Mouse (Mus musculus) liver, embryonic 11.5 days (tissue): ENCODE data around the gene Mitf. TPM values are rescaled to one million over a fixed set of nuclear protein-coding genes. Genes with fewer than 3 reads are reported as not detected.

Experiments
- ATAC-seq: fragments of 200-750 bp; cut with Nextera tagmentation; replicated peaks from 2 replicates; pipeline ENCODE4 v1.8.0; 2017; ENCODE audit warnings: moderate number of reproducible peaks, mild to moderate bottlenecking, moderate TSS enrichment, moderate library complexity; ENCODE audit not compliant: low FRiP score
- DNase-seq: peaks from one replicate; pipeline ENCODE4 v3.0.0-alpha.2; 2017; ENCODE audit warnings: low spot score
- H3K27ac ChIP-seq: fragments of 300-500 bp; sonication (generic); 2 replicates; pipeline ENCODE4 v1.5.1; 2014; ENCODE audit warnings: mild to moderate bottlenecking, low read depth, low read length, control low read depth
- H3K27me3 ChIP-seq: fragments of 300-500 bp; sonication (generic); replicated peaks from 2 replicates; pipeline ENCODE4 v1.6.1; 2014; ENCODE audit warnings: low read length, mixed read lengths; ENCODE audit not compliant: control insufficient read depth, insufficient read depth
- H3K36me3 ChIP-seq: fragments of 300-500 bp; sonication (generic); 2 replicates; pipeline ENCODE4 v1.6.1; 2014; ENCODE audit warnings: mild to moderate bottlenecking, low read length, moderate library complexity, mixed read lengths; ENCODE audit not compliant: control insufficient read depth, insufficient read depth
- H3K4me1 ChIP-seq: fragments of 300-500 bp; sonication (generic); replicated peaks from 2 replicates; pipeline ENCODE4 v1.6.1; 2014; ENCODE audit warnings: low read length, mixed read lengths; ENCODE audit not compliant: control insufficient read depth, insufficient read depth
- H3K4me2 ChIP-seq: fragments of 300-500 bp; sonication (generic); 2 replicates; pipeline ENCODE4 v1.6.1; 2014; ENCODE audit warnings: mild to moderate bottlenecking, control low read depth, moderate library complexity
- H3K4me3 ChIP-seq: fragments of 300-500 bp; sonication (generic); 2 replicates; pipeline ENCODE4 v1.5.1; 2014; ENCODE audit warnings: low read depth, low read length, control low read depth
- H3K9ac ChIP-seq: fragments of 300-500 bp; sonication (generic); 2 replicates; pipeline ENCODE4 v1.6.1; 2014; ENCODE audit warnings: low read depth, low read length, control low read depth
- H3K9me3 ChIP-seq: fragments of 300-500 bp; sonication (generic); 2 replicates; pipeline ENCODE4 v1.6.1; 2016; ENCODE audit warnings: low read length, inconsistent platforms, mixed read lengths; ENCODE audit not compliant: control insufficient read depth
- WGBS: fragments of 180-500 bp; shearing (Covaris S2); extraction: QIAGEN DNeasy Blood & Tissue Kit; methylation state at CpG from one replicate; pipeline ENCODE4 v1.1.7; 2014; 5-methylcytosine and 5-hydroxymethylcytosine counted together
- polyA plus RNA-seq: library from polyadenylated mRNA; unstranded; fragments of >200 nt; fragmentation: Nextera tagmentation; extraction: Ambion mirVana; gene quantifications from 2 replicates; pipeline ENCODE4 v1.2.1, GENCODE M21; 2014

Mitf gene
- polyA plus RNA-seq, 1 experiment from 2014 or later: 1.0 TPM

DNA sequence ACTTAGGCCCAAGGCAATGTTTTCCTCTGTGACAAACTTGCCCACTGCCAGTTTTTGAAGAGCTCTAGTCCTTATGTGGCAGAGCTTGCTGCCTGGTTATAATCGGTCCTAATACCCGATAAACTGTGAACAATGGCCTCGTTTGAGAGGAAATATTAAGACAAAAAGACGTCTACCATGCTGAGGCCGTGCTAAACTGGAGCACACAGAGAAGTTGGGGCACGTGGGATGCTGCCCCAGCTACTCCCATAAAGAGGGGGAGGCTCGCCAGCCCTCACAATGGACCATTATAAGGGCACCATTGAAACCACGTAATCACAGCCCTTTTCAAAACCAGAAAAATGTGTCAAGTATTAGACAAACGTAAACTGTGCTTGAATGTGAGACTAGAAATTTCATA, 174.8 kb downstream of the Mitf start:
- Histone ChIP-seq H3K36me3 (no peaks in the 10 kb centered on the region), H3K9ac (no peak overlapping the region), H3K4me3 (no peak overlapping the region), H3K9me3 (no peaks in the 10 kb centered on the region), H3K4me1 (no peaks in the 10 kb centered on the region), H3K27ac (no peak overlapping the region), H3K27me3 (no peaks in the 10 kb centered on the region), H3K4me2 (no peak overlapping the region)
- 87% methylated on average over 9 of the region's 9 CpGs for WGBS
- ATAC-seq: no peak
- DNase-seq: no peak

DNA sequence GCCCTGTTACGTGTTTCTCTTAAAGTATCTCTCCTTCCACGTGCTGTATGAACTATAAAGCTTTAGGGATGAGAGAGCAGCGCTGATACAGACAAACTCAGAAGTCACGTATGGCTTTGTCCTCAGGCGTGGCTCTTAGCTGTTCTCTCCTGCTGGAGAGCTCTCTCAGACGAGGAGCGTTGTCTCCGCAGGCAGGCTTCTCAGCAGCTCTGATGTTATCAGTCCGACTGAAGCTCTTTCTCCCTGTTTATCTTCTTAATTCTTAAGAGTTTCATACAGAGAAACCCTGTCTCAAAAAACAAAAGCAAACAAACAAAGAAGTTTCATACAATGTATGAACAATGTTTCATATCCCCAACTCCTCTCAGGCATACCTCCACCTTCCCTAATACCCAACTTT, 178.8 kb downstream of the Mitf start:
- H3K9me3 ChIP-seq: no peaks in the 10 kb centered on the region
- no peaks in the 10 kb centered on the region for H3K36me3 ChIP-seq
- no peak overlapping the region for H3K27ac ChIP-seq
- WGBS: 44% methylated on average over 9 of the region's 9 CpGs
- no peak overlapping the region for H3K9ac ChIP-seq
- no peak overlapping the region for H3K4me3 ChIP-seq
- no peak overlapping the region for H3K4me2 ChIP-seq
- H3K4me1 ChIP-seq: no peaks in the 10 kb centered on the region
- DNase-seq: no peak
- no peaks in the 10 kb centered on the region for H3K27me3 ChIP-seq
- ATAC-seq: no peak

DNA sequence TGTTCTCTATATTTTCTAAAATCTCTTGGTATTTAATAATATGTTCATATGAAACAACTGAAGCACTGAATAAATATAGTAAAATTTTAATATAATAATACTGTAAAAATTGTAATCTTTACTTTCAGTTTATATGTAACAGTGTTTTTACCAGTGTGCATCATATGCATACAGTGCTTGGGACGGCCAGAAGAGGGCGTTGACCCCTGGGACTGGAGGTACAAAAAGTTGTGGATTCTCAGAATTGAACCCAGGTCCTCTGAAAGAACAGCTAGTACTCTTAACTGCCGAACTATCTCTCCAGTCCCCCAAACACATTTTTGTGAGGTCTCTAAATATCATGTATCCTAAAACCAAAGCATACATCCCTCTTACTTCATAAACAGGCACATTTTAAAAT, 179.6 kb downstream of the Mitf start:
- Histone ChIP-seq H3K27ac (no peak overlapping the region), H3K4me1 (no peaks in the 10 kb centered on the region), H3K9me3 (no peaks in the 10 kb centered on the region), H3K36me3 (no peaks in the 10 kb centered on the region), H3K9ac (no peak overlapping the region), H3K4me2 (no peak overlapping the region), H3K27me3 (no peaks in the 10 kb centered on the region), H3K4me3 (no peak overlapping the region)
- no peak for DNase-seq
- WGBS: 72% methylated on average over 3 of the region's 3 CpGs
- no peak for ATAC-seq

DNA sequence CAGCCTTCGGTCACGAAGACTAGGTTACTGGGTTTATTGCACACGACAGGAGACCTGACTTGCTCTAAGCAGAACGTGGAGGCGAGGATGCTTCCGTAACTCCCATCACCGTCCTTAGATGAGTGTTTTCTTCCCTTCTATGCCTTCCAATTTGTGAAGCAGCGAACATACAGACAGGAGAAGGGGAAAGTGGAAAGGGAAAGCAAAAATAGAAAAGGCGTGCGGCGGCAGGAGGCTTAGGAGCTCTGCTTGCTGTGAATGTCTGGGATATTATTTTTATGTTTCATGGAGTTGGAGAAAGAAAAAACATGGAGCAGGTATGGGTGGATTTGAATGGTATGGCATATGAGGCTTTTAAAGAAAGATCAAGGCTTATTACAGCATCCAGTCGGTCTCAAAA, 186.7 kb downstream of the Mitf start:
- Histone ChIP-seq H3K4me1 (no peaks in the 10 kb centered on the region), H3K4me2 (no peak overlapping the region), H3K9ac (no peak overlapping the region), H3K36me3 (no peaks in the 10 kb centered on the region), H3K9me3 (no peaks in the 10 kb centered on the region), H3K27me3 (no peaks in the 10 kb centered on the region), H3K27ac (no peak overlapping the region), H3K4me3 (no peak overlapping the region)
- WGBS: 87% methylated on average over 12 of the region's 12 CpGs
- DNase-seq (no peak), ATAC-seq (no peak)

DNA sequence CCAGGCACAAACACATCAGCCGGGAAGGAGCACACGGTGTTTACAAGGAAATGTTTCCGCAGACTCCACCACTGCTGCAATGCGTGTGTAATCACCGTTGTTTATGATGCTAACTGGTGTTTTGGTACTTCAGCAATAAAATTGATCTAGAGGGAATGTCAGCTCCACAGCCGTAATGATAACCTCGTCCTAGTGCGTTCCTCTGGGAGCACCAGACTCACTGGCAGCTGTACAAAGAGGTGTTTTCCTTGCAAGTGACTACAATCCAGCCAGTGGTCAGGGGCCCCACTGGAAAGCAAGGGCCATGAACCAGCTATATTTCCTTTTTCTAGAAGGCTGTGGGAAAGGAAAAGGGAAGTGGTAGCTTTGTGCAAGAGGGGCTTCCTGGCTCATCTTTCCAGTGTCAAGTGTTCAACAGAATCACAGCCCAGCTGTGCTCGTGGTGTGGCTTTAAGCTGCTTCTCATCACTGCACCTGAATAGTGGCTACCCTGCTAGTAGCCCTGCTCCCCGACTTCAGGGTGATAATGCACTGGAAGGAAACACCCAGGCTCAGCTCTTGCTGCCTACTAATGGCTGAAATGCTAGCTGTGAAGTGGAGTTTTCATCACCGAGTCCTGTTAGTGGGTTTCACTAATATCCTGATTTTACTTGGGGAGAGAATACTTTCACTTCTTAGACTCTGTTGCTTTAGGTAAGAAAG, 188.9 kb downstream of the Mitf start:
- no peak overlapping the region for H3K9ac ChIP-seq
- no peaks in the 10 kb centered on the region for H3K27me3 ChIP-seq
- WGBS: 56% methylated on average over 11 of the region's 11 CpGs
- ATAC-seq (no peak), DNase-seq (no peak)
- no peak overlapping the region for H3K4me3 ChIP-seq
- H3K9me3 ChIP-seq: no peaks in the 10 kb centered on the region
- H3K4me1 ChIP-seq: no peaks in the 10 kb centered on the region
- no peak overlapping the region for H3K4me2 ChIP-seq
- H3K36me3 ChIP-seq: no peaks in the 10 kb centered on the region
- H3K27ac ChIP-seq: no peak overlapping the region

DNA sequence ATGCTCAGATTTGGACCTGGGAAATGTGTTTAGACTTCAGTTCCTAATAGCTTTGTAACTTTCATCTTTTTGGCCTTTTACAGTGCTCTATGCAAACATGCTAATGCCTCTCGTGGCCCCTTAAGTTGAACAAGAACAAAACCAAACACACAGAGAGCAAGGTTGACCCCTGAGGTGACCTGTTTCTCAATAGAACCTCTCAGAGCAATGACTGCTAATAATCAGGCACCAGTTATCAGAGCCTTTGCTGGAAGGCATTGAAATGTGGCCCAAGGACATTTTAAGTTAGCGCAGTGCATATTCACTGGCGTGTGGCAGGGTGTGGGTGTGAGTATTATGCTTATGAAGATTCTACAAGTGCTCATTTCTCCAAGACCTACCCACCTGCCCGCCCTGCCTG, 194.7 kb downstream of the Mitf start:
- ATAC-seq: no peak
- Histone ChIP-seq H3K36me3 (no peaks in the 10 kb centered on the region), H3K27me3 (no peaks in the 10 kb centered on the region), H3K27ac (no peak overlapping the region), H3K9me3 (no peaks in the 10 kb centered on the region), H3K4me3 (no peak overlapping the region), H3K9ac (no peak overlapping the region), H3K4me2 (no peak overlapping the region), H3K4me1 (no peaks in the 10 kb centered on the region)
- WGBS: 67% methylated on average over 4 of the region's 4 CpGs
- no peak for DNase-seq

DNA sequence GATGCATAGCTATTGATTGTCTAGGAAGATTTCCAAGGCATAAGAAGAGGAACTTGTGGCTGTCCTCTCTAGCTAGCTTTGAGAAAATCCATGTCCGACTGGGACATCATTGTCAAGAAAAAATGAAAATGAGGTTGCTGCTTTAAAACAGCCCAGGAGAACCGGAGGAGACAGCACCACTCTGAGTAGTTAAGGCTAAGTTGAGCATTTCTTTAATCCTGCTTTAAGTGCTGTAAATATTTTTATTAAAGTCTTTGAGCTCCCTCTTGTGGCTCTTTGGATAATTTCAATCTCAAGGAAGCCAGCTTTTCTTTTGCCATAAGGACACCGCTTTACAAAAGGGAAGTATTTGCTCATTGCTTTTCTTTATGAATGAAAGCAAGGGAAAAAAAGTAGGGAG, 196.3 kb downstream of the Mitf start:
- ATAC-seq (no peak), DNase-seq (no peak)
- 23% methylated on average over 3 of the region's 3 CpGs for WGBS
- Histone ChIP-seq H3K4me1 (no peaks in the 10 kb centered on the region), H3K4me2 (no peak overlapping the region), H3K9ac (no peak overlapping the region), H3K36me3 (no peaks in the 10 kb centered on the region), H3K27ac (no peak overlapping the region), H3K9me3 (no peaks in the 10 kb centered on the region), H3K27me3 (no peaks in the 10 kb centered on the region), H3K4me3 (no peak overlapping the region)

DNA sequence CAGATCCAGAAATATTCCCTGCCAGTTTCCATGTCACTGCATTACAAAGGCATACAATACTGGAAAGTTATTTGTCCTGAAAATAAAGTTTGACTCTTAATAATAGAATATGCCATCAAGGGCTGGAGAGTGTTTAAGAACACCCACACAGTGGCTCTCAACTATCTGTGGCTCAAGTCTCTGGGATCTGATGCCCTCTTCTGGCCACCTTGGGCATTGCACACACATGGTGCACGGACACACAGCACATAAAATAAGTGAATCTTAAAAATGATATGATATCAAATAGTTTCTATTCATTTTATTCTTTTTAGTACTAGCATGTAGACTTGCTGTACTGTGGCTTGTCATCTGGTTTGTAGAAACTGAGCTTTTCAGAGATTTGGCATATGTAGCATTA, 198.7 kb downstream of the Mitf start:
- H3K9ac ChIP-seq: no peak overlapping the region
- H3K27me3 ChIP-seq: no peaks in the 10 kb centered on the region
- no peak for ATAC-seq
- H3K9me3 ChIP-seq: no peaks in the 10 kb centered on the region
- H3K4me2 ChIP-seq: no peak overlapping the region
- no peaks in the 10 kb centered on the region for H3K36me3 ChIP-seq
- no peak for DNase-seq
- 69% methylated on average over 1 of the region's 1 CpGs for WGBS
- H3K4me3 ChIP-seq: no peak overlapping the region
- H3K27ac ChIP-seq: no peak overlapping the region
- no peaks in the 10 kb centered on the region for H3K4me1 ChIP-seq

DNA sequence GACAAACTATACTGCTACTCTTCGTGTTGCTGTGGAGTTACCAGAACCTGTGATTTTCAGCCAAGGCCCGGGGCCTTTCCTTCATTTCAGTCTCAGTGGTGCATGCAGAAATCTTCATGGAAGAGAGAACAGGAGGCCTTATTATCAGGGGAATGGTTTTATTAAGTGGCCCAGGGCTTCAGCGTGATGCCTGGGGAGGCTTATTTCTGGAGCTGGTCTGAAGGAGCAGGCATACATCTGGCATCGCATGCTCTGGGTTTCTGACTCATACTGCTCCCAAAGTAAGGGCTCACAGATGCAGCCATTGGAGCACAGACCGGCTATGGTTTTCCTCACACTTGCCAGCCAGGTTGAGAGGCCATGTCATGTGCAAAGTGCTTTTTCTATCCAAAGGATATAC, 208.2 kb downstream of the Mitf start:
- no peaks in the 10 kb centered on the region for H3K36me3 ChIP-seq
- no peaks in the 10 kb centered on the region for H3K9me3 ChIP-seq
- H3K9ac ChIP-seq: no peak overlapping the region

More for the DNA sequence above, 208.2 kb downstream of the Mitf start:
- Histone ChIP-seq H3K4me1 (no peaks in the 10 kb centered on the region), H3K4me2 (no peak overlapping the region), H3K4me3 (no peak overlapping the region), H3K27me3 (no peaks in the 10 kb centered on the region), H3K27ac (no peak overlapping the region)
- no peak for DNase-seq
- 88% methylated on average over 5 of the region's 5 CpGs for WGBS
- no peak for ATAC-seq
